Mouse (Mus musculus) small intestine, adult 2 months (tissue): ENCODE results near the gene St6gal1. TPM values are rescaled to one million over a fixed set of nuclear protein-coding genes. Genes with fewer than 3 reads are reported as not detected.

Experiments used
- H3K27ac ChIP-seq: fragments of 200-500 bp; 2 replicates; pipeline ENCODE4 v1.5.1; 2012; ENCODE audit warnings: low read depth, low read length, control low read depth, inconsistent platforms; ENCODE audit not compliant: insufficient read depth
- H3K27me3 ChIP-seq: fragments of 200-500 bp; 2 replicates; pipeline ENCODE4 v1.6.1; 2012; ENCODE audit warnings: mild to moderate bottlenecking, moderate library complexity, low read length, inconsistent platforms; ENCODE audit not compliant: control insufficient read depth, insufficient read depth
- H3K36me3 ChIP-seq: fragments of 200-500 bp; 2 replicates; pipeline ENCODE4 v1.6.1; 2012; ENCODE audit warnings: mild to moderate bottlenecking, low read length, control low read depth, inconsistent platforms; ENCODE audit not compliant: control insufficient read depth, insufficient read depth
- H3K4me1 ChIP-seq: fragments of 200-500 bp; 2 replicates; pipeline ENCODE4 v1.6.1; 2012; ENCODE audit warnings: low read length, inconsistent platforms, mixed read lengths; ENCODE audit not compliant: control insufficient read depth, insufficient read depth, insufficient read length
- H3K4me3 ChIP-seq: fragments of 200-500 bp; 2 replicates; pipeline ENCODE4 v1.5.1; 2012; ENCODE audit warnings: low read depth, mild to moderate bottlenecking, control low read depth, inconsistent platforms, low read length, moderate library complexity
- CTCF ChIP-seq: fragments of 200-500 bp; IDR thresholded peaks from 2 replicates; pipeline ENCODE4 v1.5.1; 2012; ENCODE audit warnings: low read depth, mild to moderate bottlenecking, control low read depth, inconsistent platforms, low read length, moderate library complexity, mixed read lengths; ENCODE audit not compliant: insufficient replicate concordance, insufficient read length; ENCODE audit errors: extremely low read depth
- POLR2A ChIP-seq: fragments of 200-500 bp; IDR thresholded peaks from 2 replicates; pipeline ENCODE4 v1.6.1; 2012; ENCODE audit warnings: low read depth, mild to moderate bottlenecking, control low read depth, inconsistent platforms, low read length, moderate library complexity
- WGBS: fragments of 180-500 bp; shearing (Covaris S2); methylation state at CpG from one replicate; pipeline ENCODE4 v1.1.7; 2018; 5-methylcytosine and 5-hydroxymethylcytosine counted together
- polyA plus RNA-seq: library from polyadenylated mRNA; depleted of rRNA; stranded (reverse); fragments of >200 nt; gene quantifications from 2 replicates; pipeline ENCODE4 v1.2.3, GENCODE M21; 2012

St6gal1 gene
- polyA plus RNA-seq, 1 experiment: 6.4 TPM

- Histone ChIP-seq H3K27me3 (no peaks in the 10 kb centered on the region), H3K27ac (no peak overlapping the region), H3K4me1 (no peaks in the 10 kb centered on the region), H3K4me3 (no peak overlapping the region), H3K36me3 (no peaks in the 10 kb centered on the region)
- no peak for TF ChIP-seq POLR2A
- WGBS: 65% methylated on average over 15 of the region's 15 CpGs
Observed at GRCm38 (mm10) chr16:23250556-23251444, 26.3 kb downstream of the St6gal1 start.

- TF ChIP-seq CTCF: no peak
- TF ChIP-seq POLR2A: no peak
- WGBS: 67% methylated on average over 2 of the region's 2 CpGs
- Histone ChIP-seq H3K27ac (no peak overlapping the region), H3K27me3 (no peaks in the 10 kb centered on the region), H3K36me3 (no peaks in the 10 kb centered on the region), H3K4me3 (no peak overlapping the region), H3K4me1 (no peaks in the 10 kb centered on the region)
Observed at GRCm38 (mm10) chr16:23251445-23251773, 26.9 kb downstream of the St6gal1 start.

- TF ChIP-seq CTCF (no peak), POLR2A (no peak)
- no peaks in the 10 kb centered on the region for H3K27me3 ChIP-seq
- H3K4me3 ChIP-seq: no peak overlapping the region
- 73% methylated on average over 6 of the region's 6 CpGs for WGBS
- H3K36me3 ChIP-seq: no peaks in the 10 kb centered on the region
- no peak overlapping the region for H3K27ac ChIP-seq
- no peaks in the 10 kb centered on the region for H3K4me1 ChIP-seq
Observed at GRCm38 (mm10) chr16:23253620-23254019, 29.1 kb downstream of the St6gal1 start.

GRCm38 (mm10) chr16:23254062-23254461 lies 29.5 kb downstream of the St6gal1 start:
- Histone ChIP-seq H3K4me1 (no peaks in the 10 kb centered on the region), H3K4me3 (no peak overlapping the region), H3K27ac (no peak overlapping the region), H3K36me3 (no peaks in the 10 kb centered on the region), H3K27me3 (no peaks in the 10 kb centered on the region)
- 47% methylated on average over 1 of the region's 1 CpGs for WGBS
- TF ChIP-seq CTCF (no peak), POLR2A (no peak)

GRCm38 (mm10) chr16:23256638-23257037 lies 32.1 kb downstream of the St6gal1 start:
- no peak for TF ChIP-seq CTCF
- no peak for TF ChIP-seq POLR2A
- Histone ChIP-seq H3K4me3 (no peak overlapping the region), H3K27me3 (no peaks in the 10 kb centered on the region), H3K27ac (no peak overlapping the region), H3K4me1 (no peaks in the 10 kb centered on the region), H3K36me3 (no peaks in the 10 kb centered on the region)
- WGBS: 76% methylated on average over 7 of the region's 7 CpGs

- H3K4me1 ChIP-seq: no peaks in the 10 kb centered on the region
- H3K27ac ChIP-seq: no peak overlapping the region
- H3K36me3 ChIP-seq: no peaks in the 10 kb centered on the region
- no peak overlapping the region for H3K4me3 ChIP-seq
- H3K27me3 ChIP-seq: no peaks in the 10 kb centered on the region
- WGBS: 75% methylated on average over 7 of the region's 7 CpGs
- TF ChIP-seq CTCF (no peak), POLR2A (no peak)
Observed at GRCm38 (mm10) chr16:23258429-23258822, 33.9 kb downstream of the St6gal1 start.

- Histone ChIP-seq H3K27ac (no peak overlapping the region), H3K27me3 (no peaks in the 10 kb centered on the region), H3K4me3 (no peak overlapping the region), H3K36me3 (no peaks in the 10 kb centered on the region), H3K4me1 (no peaks in the 10 kb centered on the region)
- TF ChIP-seq POLR2A (no peak), CTCF (no peak)
- WGBS: 47% methylated on average over 4 of the region's 4 CpGs
Observed at GRCm38 (mm10) chr16:23258823-23259457, 34.4 kb downstream of the St6gal1 start.

GRCm38 (mm10) chr16:23259580-23259979 lies 35.0 kb downstream of the St6gal1 start:
- Histone ChIP-seq H3K27me3 (no peaks in the 10 kb centered on the region), H3K36me3 (no peaks in the 10 kb centered on the region), H3K4me1 (no peaks in the 10 kb centered on the region), H3K4me3 (no peak overlapping the region), H3K27ac (no peak overlapping the region)
- TF ChIP-seq CTCF (no peak), POLR2A (no peak)
- 78% methylated on average over 3 of the region's 3 CpGs for WGBS
